9 mouse cellular contexts compared by ENCODE assay signal in genomic region chr6:120324295-120324927, GRCm38 (mm10). TPM values are rescaled to one million over a fixed set of nuclear protein-coding genes. Genes with fewer than 3 reads are reported as not detected.
DNase-seq lines count a peak whose midpoint lies in the region; ATAC-seq and TF ChIP-seq lines count a peak whose summit lies in the region.
"Had no signal": no experiment of that assay in that cellular context is flagged by ENCODE, and none has a peak within 500 bp of the region (broad histone marks: within the 10 kb centered on the region; RNA-seq: fewer than 3 reads in every experiment).

No protein-coding gene starts in this region.

- TF ChIP-seq EP300 in heart, adult 2 months (IDR thresholded peaks at IDR 0.05; ENCODE audit: insufficient read depth, low read depth, low read length) = no peak

- no peaks in the 10 kb centered on the region for H3K9me3 ChIP-seq in heart, embryonic 11.5 days (replicated peaks; ENCODE audit: control insufficient read depth, low read length)

- ATAC-seq in heart, embryonic 11.5 days (replicated peaks; ENCODE audit: insufficient number of reproducible peaks, low FRiP score, low TSS enrichment) = no peak
- peak; percentile 80 for ATAC-seq in megakaryocyte progenitor cell, adult 5-6 weeks (replicated peaks; ENCODE audit: poor library complexity)

- peak; percentile 99 for TF ChIP-seq CTCF in heart, adult 2 months (IDR thresholded peaks at IDR 0.05)
- peak; percentile 52; the same call in 1 of the 2 replicates for TF ChIP-seq CTCF in spleen, adult 2 months (IDR thresholded peaks at IDR 0.05; ENCODE audit: extremely low read depth, insufficient read depth, insufficient read length, insufficient replicate concordance)

- no peak overlapping the region for H3K9ac ChIP-seq in heart, adult 2 months (ENCODE audit: low read depth, low read length)
- no peak overlapping the region for H3K9ac ChIP-seq in heart, embryonic 11.5 days (ENCODE audit: low read depth, low read length)

- TF ChIP-seq POLR2A in heart, adult 2 months (IDR thresholded peaks at IDR 0.05; ENCODE audit: insufficient read depth, low read depth, low read length) = no peak
- no peak for TF ChIP-seq POLR2A in spleen, adult 2 months (IDR thresholded peaks at IDR 0.05; ENCODE audit: low read depth, low read length)

- H3K27ac ChIP-seq in heart, adult 2 months = no peak overlapping the region
- no peak overlapping the region for H3K27ac ChIP-seq in heart, embryonic 11.5 days (ENCODE audit: low read depth, low read length)
- no peak overlapping the region for H3K27ac ChIP-seq in spleen, adult 2 months (ENCODE audit: insufficient read depth, low read length)

- 30% methylated on average over 6 of the region's 6 CpGs for WGBS in heart, adult 2 months
- 28% methylated on average over 6 of the region's 6 CpGs for WGBS in heart, embryonic 11.5 days (ENCODE audit: insufficient replicate concordance)
- 50% methylated on average over 6 of the region's 6 CpGs for WGBS in spleen, adult 2 months

- intact Hi-C loops in heart, adult 2 months (cut with DNase I) = loop anchor here (1.0 to 10.0 kb wide), 2 partner anchors 102 to 530 kb away; no protein-coding TSS in a partner anchor
- intact Hi-C loops in heart, postnatal 10 days (cut with DNase I) = loop anchor here (2.0 kb wide), 1 partner anchor 102 kb away; no protein-coding TSS in a partner anchor

- no peaks in the 10 kb centered on the region for H3K27me3 ChIP-seq in heart, adult 2 months (ENCODE audit: control insufficient read depth, insufficient read depth, low read length)
- H3K27me3 ChIP-seq in heart, embryonic 11.5 days (ENCODE audit: control insufficient read depth, insufficient read depth, low read length) = no peaks in the 10 kb centered on the region
- H3K27me3 ChIP-seq in spleen, adult 2 months (ENCODE audit: control insufficient read depth, insufficient read depth, low read length) = no peaks in the 10 kb centered on the region

- no peak overlapping the region for H3K4me3 ChIP-seq in heart, adult 2 months
- no peak overlapping the region for H3K4me3 ChIP-seq in heart, embryonic 11.5 days (ENCODE audit: low read depth, low read length)
- H3K4me3 ChIP-seq in spleen, adult 2 months (ENCODE audit: extremely low read depth, insufficient read depth, insufficient read length) = no peak overlapping the region
- H3K4me3 ChIP-seq: myocyte had no signal

- no peaks in the 10 kb centered on the region for H3K79me2 ChIP-seq in heart, adult 2 months (replicated peaks; ENCODE audit: control insufficient read depth, insufficient read depth, low read length)

- H3K4me1 ChIP-seq in heart, adult 2 months (ENCODE audit: control insufficient read depth, insufficient read depth, low read length) = no peaks in the 10 kb centered on the region
- H3K4me1 ChIP-seq in heart, embryonic 11.5 days (ENCODE audit: control insufficient read depth, insufficient read depth, low read length) = no peaks in the 10 kb centered on the region
- no peaks in the 10 kb centered on the region for H3K4me1 ChIP-seq in spleen, adult 2 months (ENCODE audit: control insufficient read depth, insufficient read depth, insufficient read length)

- no peak overlapping the region for H3K4me2 ChIP-seq in heart, embryonic 11.5 days

- peak; percentile 42 to 54 for DNase-seq in heart, adult 2 months
- peak; percentile 59 to 67 for DNase-seq in adrenal gland, adult 18-20 months (ENCODE audit: low spot score in 2 of 2)
- DNase-seq in embryo, embryonic 11 days = peak; percentile 86
- peak; percentile 74 to 83 for DNase-seq in heart, postnatal 10 days
- DNase-seq in layer of hippocampus, postnatal 10 days (ENCODE audit: low spot score in 2 of 2) = peak; percentile 64 to 77
- DNase-seq in spleen, adult 2 months (ENCODE audit: low read depth in 1 of 2, low spot score in 2 of 2) = peak; percentile 40 to 53

- H3K36me3 ChIP-seq in heart, adult 2 months (ENCODE audit: control insufficient read depth, insufficient read depth, low read length) = no peaks in the 10 kb centered on the region
- peaks cover 3% of the 10 kb centered on the region; the same call in 1 of the 2 replicates for H3K36me3 ChIP-seq in heart, embryonic 11.5 days (ENCODE audit: control insufficient read depth, insufficient read depth, low read length)
- H3K36me3 ChIP-seq in spleen, adult 2 months (ENCODE audit: control insufficient read depth, insufficient read depth, low read length) = peaks cover 3% of the 10 kb centered on the region

RNA-seq across cellular contexts. Expression of gene B4galnt3, which starts 30.1 kb away (rescaled TPM):
- under 1 TPM; 0.20 to 0.29 TPM for total RNA-seq in heart, adult 2 months (2021)
- polyA plus RNA-seq in heart, adult 2 months (2012; rRNA removed) = 0.20 and 0.26 TPM in 2 replicates
- polyA plus RNA-seq in heart, embryonic 11.5 days (2014; fragmentation: Nextera tagmentation; extraction: Ambion mirVana) = 0.17 and 0.19 TPM in 2 replicates
- 1 to 10 TPM; 5.6 to 6.6 TPM for total RNA-seq in adrenal gland, adult 18-20 months (2021)
- under 1 TPM; 0.25 to 0.67 TPM for total RNA-seq in heart, postnatal 10 days (2021)
- total RNA-seq in layer of hippocampus, postnatal 10 days (2021) = 1 to 10 TPM; 1.9 to 2.2 TPM
- total RNA-seq in megakaryocyte progenitor cell, adult 5-6 weeks (2015) = not detected in 2 replicates
- total RNA-seq in megakaryocyte progenitor cell, adult 5-6 weeks (2017) = 0.03 and 0.12 TPM in 2 replicates
- 0.09 and 0.12 TPM in 2 replicates for polyA plus RNA-seq in spleen, adult 2 months (2012; rRNA removed)

RNA-seq across cellular contexts. Expression of gene D330020A13Rik, which starts 30.2 kb away (rescaled TPM):
- not detected for total RNA-seq in heart, adult 2 months (2021)
- polyA plus RNA-seq in heart, adult 2 months (2012; rRNA removed) = not detected in 2 replicates
- 0.26 and 0.34 TPM in 2 replicates for polyA plus RNA-seq in heart, embryonic 11.5 days (2014; fragmentation: Nextera tagmentation; extraction: Ambion mirVana)
- total RNA-seq in adrenal gland, adult 18-20 months (2021) = under 1 TPM in 1 of 2 experiments, not detected in 1; 0.40 TPM
- total RNA-seq in heart, postnatal 10 days (2021) = not detected
- total RNA-seq in layer of hippocampus, postnatal 10 days (2021) = not detected
- not detected in 2 replicates for total RNA-seq in megakaryocyte progenitor cell, adult 5-6 weeks (2015)
- total RNA-seq in megakaryocyte progenitor cell, adult 5-6 weeks (2017) = not detected in 2 replicates
- polyA plus RNA-seq in spleen, adult 2 months (2012; rRNA removed) = not detected in 2 replicates

RNA-seq across cellular contexts. Expression of gene Kdm5a, which starts 39.5 kb away (rescaled TPM):
- total RNA-seq in heart, adult 2 months (2021) = 10 to 100 TPM; 27.6 to 28.8 TPM
- 3.4 and 6.5 TPM in 2 replicates for polyA plus RNA-seq in heart, adult 2 months (2012; rRNA removed)
- polyA plus RNA-seq in heart, embryonic 11.5 days (2014; fragmentation: Nextera tagmentation; extraction: Ambion mirVana) = 37.9 and 40.7 TPM in 2 replicates
- 10 to 100 TPM; 39.0 to 48.5 TPM for total RNA-seq in adrenal gland, adult 18-20 months (2021)
- 10 to 100 TPM; 46.0 to 47.5 TPM for total RNA-seq in heart, postnatal 10 days (2021)
- total RNA-seq in layer of hippocampus, postnatal 10 days (2021) = 10 to 100 TPM; 34.2 to 39.2 TPM
- total RNA-seq in megakaryocyte progenitor cell, adult 5-6 weeks (2015) = 30.6 and 31.0 TPM in 2 replicates
- 68.8 and 117 TPM in 2 replicates for total RNA-seq in megakaryocyte progenitor cell, adult 5-6 weeks (2017)
- 3.6 and 4.2 TPM in 2 replicates for polyA plus RNA-seq in spleen, adult 2 months (2012; rRNA removed)

RNA-seq across cellular contexts. Expression of gene Ccdc77, which starts 39.8 kb away (rescaled TPM):
- 1 to 10 TPM; 3.7 to 4.0 TPM for total RNA-seq in heart, adult 2 months (2021)
- polyA plus RNA-seq in heart, adult 2 months (2012; rRNA removed) = 2.6 and 6.6 TPM in 2 replicates
- polyA plus RNA-seq in heart, embryonic 11.5 days (2014; fragmentation: Nextera tagmentation; extraction: Ambion mirVana) = 20.1 and 20.9 TPM in 2 replicates
- total RNA-seq in adrenal gland, adult 18-20 months (2021) = 1 to 10 TPM; 5.3 to 6.1 TPM
- total RNA-seq in heart, postnatal 10 days (2021) = 10 to 100 TPM in 1 of 2 experiments, 1 to 10 TPM in 1; 9.4 to 11.6 TPM
- total RNA-seq in layer of hippocampus, postnatal 10 days (2021) = 1 to 10 TPM; 8.3 to 8.4 TPM
- total RNA-seq in megakaryocyte progenitor cell, adult 5-6 weeks (2015) = 13.7 and 19.4 TPM in 2 replicates
- total RNA-seq in megakaryocyte progenitor cell, adult 5-6 weeks (2017) = 31.5 and 33.8 TPM in 2 replicates
- polyA plus RNA-seq in spleen, adult 2 months (2012; rRNA removed) = 2.2 and 3.2 TPM in 2 replicates
